Mouse (Mus musculus): ENCODE data around the gene Rsad1. TPM values are rescaled to one million over a fixed set of nuclear protein-coding genes. Genes with fewer than 3 reads are reported as not detected.

Rsad1 gene
- polyA plus RNA-seq, 1 experiment from 2014 or later, result 3.9 TPM

DNA sequence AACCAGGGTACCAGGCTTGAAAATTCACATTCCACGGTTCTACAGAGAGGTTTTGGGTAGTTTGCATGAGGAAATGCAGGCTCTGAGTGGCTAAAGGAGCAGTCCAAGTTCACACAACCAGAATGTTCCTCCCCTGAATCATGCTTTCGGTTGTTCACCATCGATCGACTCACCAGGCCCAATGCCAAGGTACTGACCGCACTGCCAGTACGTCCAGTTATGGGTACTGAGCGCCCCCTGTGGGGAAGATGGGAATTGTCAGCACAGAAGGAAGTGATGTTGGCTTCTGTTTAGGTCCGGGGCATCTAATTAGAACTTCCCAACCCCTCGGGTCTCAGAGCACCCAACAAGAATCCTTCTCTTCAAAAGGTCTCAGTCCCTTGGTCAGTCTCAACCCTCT, 5.1 kb downstream of the Rsad1 start:
- DNase-seq (ENCODE audit: low spot score) (no peak), ATAC-seq (replicated peaks; ENCODE audit: low FRiP score) (no peak)
- Histone ChIP-seq H3K36me3 (ENCODE audit: control insufficient read depth, insufficient read depth, low read length) (no peaks in the 10 kb centered on the region; the same call in 1 of the 2 replicates), H3K4me2 (0 out of 2 replicates have a peak overlapping the region, but pooled peaks have one; percentile 3), H3K27ac (ENCODE audit: low read depth, low read length) (no peak overlapping the region), H3K27me3 (replicated peaks; ENCODE audit: control insufficient read depth, insufficient read depth, low read length) (no peaks in the 10 kb centered on the region), H3K4me3 (ENCODE audit: low read depth, low read length) (no peak overlapping the region), H3K4me1 (replicated peaks; ENCODE audit: control insufficient read depth, insufficient read depth, low read length) (0 out of 2 replicates have a peak, but pooled peaks cover 3% of the 10 kb centered on the region), H3K9ac (ENCODE audit: low read depth, low read length) (no peak overlapping the region), H3K9me3 (ENCODE audit: control insufficient read depth, low read length) (no peaks in the 10 kb centered on the region)
- WGBS, result 45% methylated on average over 9 of the region's 9 CpGs

DNA sequence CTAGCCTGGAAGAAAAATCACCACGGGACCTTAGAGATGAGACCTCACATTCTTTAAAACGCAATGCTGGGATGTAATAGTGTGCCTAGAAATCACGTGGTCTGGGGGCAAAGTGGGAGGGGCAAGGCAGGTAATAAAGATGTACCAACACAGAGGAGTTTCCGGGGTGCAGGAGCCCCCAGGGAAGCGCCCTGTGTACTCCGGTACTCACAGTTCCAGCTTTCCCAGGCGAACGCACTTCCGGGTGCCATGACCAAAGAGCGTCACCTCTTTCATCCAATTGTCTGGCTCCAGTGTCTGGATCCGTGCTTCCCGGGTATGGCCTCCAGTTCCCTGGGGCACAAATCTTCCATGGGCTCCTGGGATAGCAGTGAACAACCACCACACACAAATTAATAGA, 5.7 kb downstream of the Rsad1 start:
- no peak overlapping the region for H3K27ac ChIP-seq (ENCODE audit: low read depth, low read length)
- ATAC-seq (replicated peaks; ENCODE audit: low FRiP score) (no peak), DNase-seq (ENCODE audit: low spot score) (no peak)
- no peaks in the 10 kb centered on the region for H3K27me3 ChIP-seq (replicated peaks; ENCODE audit: control insufficient read depth, insufficient read depth, low read length)
- H3K4me3 ChIP-seq (ENCODE audit: low read depth, low read length), result no peak overlapping the region
- H3K9me3 ChIP-seq (ENCODE audit: control insufficient read depth, low read length), result no peaks in the 10 kb centered on the region
- 86% methylated on average over 12 of the region's 12 CpGs for WGBS
- no peak overlapping the region for H3K9ac ChIP-seq (ENCODE audit: low read depth, low read length)
- no peaks in the 10 kb centered on the region; the same call in 1 of the 2 replicates for H3K36me3 ChIP-seq (ENCODE audit: control insufficient read depth, insufficient read depth, low read length)
- 0 out of 2 replicates have a peak, but pooled peaks cover 3% of the 10 kb centered on the region for H3K4me1 ChIP-seq (replicated peaks; ENCODE audit: control insufficient read depth, insufficient read depth, low read length)
- no peak overlapping the region for H3K4me2 ChIP-seq

DNA sequence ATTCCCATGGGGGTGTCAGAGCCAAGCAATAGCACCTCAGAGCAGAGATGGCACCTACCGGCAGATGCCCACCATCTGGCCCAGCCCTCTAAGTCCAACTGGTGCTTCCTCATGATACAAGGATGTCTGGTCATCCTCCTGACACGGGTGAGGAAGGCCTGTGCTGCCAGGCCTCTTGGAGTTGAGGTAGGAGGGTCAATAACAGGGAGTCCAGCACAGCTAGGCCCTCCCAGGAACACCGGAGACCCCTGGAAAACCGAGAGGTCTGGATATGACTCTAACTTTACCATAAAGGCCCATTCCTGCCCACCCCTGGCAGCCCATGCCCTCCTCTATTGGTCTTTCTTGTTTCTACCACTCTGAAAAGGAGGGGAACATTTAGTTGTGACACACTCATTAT, 6.7 kb downstream of the Rsad1 start:
- WGBS, result 85% methylated on average over 4 of the region's 4 CpGs

DNA sequence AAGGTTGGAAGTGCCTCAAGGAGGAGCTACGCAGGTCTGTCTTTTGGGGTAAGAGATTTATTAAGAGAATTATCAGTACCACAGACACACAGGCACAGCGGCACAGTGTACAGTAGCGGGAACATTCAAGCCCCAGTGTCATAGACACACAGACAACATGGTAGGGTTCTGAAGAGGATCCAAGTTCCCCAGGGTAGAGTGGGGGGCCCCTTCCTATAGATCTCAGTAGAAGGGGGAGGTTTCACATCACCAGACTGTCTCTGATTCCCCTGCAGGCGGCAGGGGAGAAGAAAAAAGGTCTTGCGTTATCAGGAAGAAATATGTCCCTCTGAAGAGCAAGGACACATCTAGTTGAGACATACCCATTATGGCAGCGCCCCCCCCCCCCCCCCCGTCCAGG, 9.3 kb downstream of the Rsad1 start:
- ATAC-seq (replicated peaks; ENCODE audit: low FRiP score) (no peak), DNase-seq (ENCODE audit: low spot score) (no peak)
- H3K36me3 ChIP-seq (ENCODE audit: control insufficient read depth, insufficient read depth, low read length), result no peaks in the 10 kb centered on the region; the same call in 1 of the 2 replicates
- H3K4me3 ChIP-seq (ENCODE audit: low read depth, low read length), result no peak overlapping the region
- no peak overlapping the region for H3K4me2 ChIP-seq
- no peaks in the 10 kb centered on the region for H3K27me3 ChIP-seq (replicated peaks; ENCODE audit: control insufficient read depth, insufficient read depth, low read length)
- H3K27ac ChIP-seq (ENCODE audit: low read depth, low read length), result no peak overlapping the region
- H3K9me3 ChIP-seq (ENCODE audit: control insufficient read depth, low read length), result no peaks in the 10 kb centered on the region
- H3K9ac ChIP-seq (ENCODE audit: low read depth, low read length), result no peak overlapping the region
- H3K4me1 ChIP-seq (replicated peaks; ENCODE audit: control insufficient read depth, insufficient read depth, low read length), result no peaks in the 10 kb centered on the region
- WGBS, result 83% methylated on average over 7 of the region's 7 CpGs

More for the DNA sequence above, 6.7 kb downstream of the Rsad1 start:
- Histone ChIP-seq H3K4me1 (replicated peaks; ENCODE audit: control insufficient read depth, insufficient read depth, low read length) (no peaks in the 10 kb centered on the region), H3K4me3 (ENCODE audit: low read depth, low read length) (no peak overlapping the region), H3K4me2 (no peak overlapping the region), H3K27ac (ENCODE audit: low read depth, low read length) (no peak overlapping the region), H3K36me3 (ENCODE audit: control insufficient read depth, insufficient read depth, low read length) (no peaks in the 10 kb centered on the region; the same call in 1 of the 2 replicates), H3K27me3 (replicated peaks; ENCODE audit: control insufficient read depth, insufficient read depth, low read length) (no peaks in the 10 kb centered on the region), H3K9me3 (ENCODE audit: control insufficient read depth, low read length) (no peaks in the 10 kb centered on the region), H3K9ac (ENCODE audit: low read depth, low read length) (no peak overlapping the region)
- ATAC-seq (replicated peaks; ENCODE audit: low FRiP score) (no peak), DNase-seq (ENCODE audit: low spot score) (no peak)

DNA sequence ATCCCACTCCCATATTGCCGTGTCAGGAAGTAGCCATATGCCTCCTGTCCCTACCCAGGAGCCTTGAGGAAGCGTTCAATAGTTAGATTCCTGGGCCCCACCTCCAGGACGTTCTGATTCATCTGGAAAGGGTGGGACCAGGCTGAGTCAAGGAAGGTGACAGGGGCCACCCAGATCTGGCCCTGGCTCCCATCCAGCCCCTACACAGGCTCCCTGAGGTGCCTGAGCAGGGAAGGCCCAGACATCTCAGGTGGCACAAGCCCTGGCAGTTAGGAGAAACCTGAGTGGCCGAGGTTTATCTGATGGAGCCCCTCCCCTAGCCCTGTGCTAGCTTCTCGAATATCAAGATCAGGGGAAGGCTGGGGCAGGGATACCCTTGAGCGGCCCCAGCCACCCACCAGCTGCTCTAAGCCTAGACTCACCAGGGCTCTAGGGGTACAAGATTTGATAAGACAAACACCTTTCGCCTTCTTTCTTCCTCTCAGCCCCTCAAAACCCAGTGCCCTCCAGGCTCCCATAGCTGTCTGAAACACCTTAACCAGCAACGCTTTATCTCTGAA, 10.2 kb downstream of the Rsad1 start:
- ATAC-seq (replicated peaks; ENCODE audit: low FRiP score), result no peak
- Histone ChIP-seq H3K4me2 (no peak overlapping the region), H3K4me3 (ENCODE audit: low read depth, low read length) (no peak overlapping the region), H3K27ac (ENCODE audit: low read depth, low read length) (no peak overlapping the region), H3K4me1 (replicated peaks; ENCODE audit: control insufficient read depth, insufficient read depth, low read length) (no peaks in the 10 kb centered on the region), H3K27me3 (replicated peaks; ENCODE audit: control insufficient read depth, insufficient read depth, low read length) (no peaks in the 10 kb centered on the region), H3K36me3 (ENCODE audit: control insufficient read depth, insufficient read depth, low read length) (no peaks in the 10 kb centered on the region; the same call in 1 of the 2 replicates), H3K9me3 (ENCODE audit: control insufficient read depth, low read length) (no peaks in the 10 kb centered on the region), H3K9ac (ENCODE audit: low read depth, low read length) (no peak overlapping the region)
- no peak for DNase-seq (ENCODE audit: low spot score)
- WGBS, result 57% methylated on average over 8 of the region's 8 CpGs

DNA sequence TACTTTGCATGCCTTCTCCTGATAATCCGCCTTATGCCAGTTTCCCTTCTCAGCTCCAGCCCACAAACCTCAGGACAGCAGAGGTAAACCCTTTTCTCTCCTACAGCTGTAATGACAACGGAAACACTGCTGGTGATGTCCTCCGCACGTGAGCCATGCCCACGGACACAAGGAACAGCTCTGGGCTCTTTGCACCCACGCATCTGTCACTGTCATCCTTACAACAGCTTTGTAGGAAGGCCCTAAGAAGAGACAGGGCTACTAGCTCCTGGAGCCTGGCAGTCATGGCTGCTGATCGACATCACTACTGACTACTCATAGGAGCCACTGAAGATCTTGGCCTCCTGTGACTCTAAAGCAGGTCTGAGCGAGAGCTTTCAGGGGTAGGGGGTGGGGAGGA, 15.9 kb downstream of the Rsad1 start:
- H3K9ac ChIP-seq (ENCODE audit: low read depth, low read length), result no peak overlapping the region
- H3K27ac ChIP-seq (ENCODE audit: low read depth, low read length), result no peak overlapping the region
- H3K36me3 ChIP-seq (ENCODE audit: control insufficient read depth, insufficient read depth, low read length), result no peaks in the 10 kb centered on the region
- no peak for DNase-seq (ENCODE audit: low spot score)
- no peaks in the 10 kb centered on the region for H3K4me1 ChIP-seq (replicated peaks; ENCODE audit: control insufficient read depth, insufficient read depth, low read length)
- no peaks in the 10 kb centered on the region for H3K27me3 ChIP-seq (replicated peaks; ENCODE audit: control insufficient read depth, insufficient read depth, low read length)
- no peak for ATAC-seq (replicated peaks; ENCODE audit: low FRiP score)
- H3K4me3 ChIP-seq (ENCODE audit: low read depth, low read length), result no peak overlapping the region
- H3K9me3 ChIP-seq (ENCODE audit: control insufficient read depth, low read length), result no peaks in the 10 kb centered on the region
- 69% methylated on average over 8 of the region's 8 CpGs for WGBS
- no peak overlapping the region for H3K4me2 ChIP-seq

DNA sequence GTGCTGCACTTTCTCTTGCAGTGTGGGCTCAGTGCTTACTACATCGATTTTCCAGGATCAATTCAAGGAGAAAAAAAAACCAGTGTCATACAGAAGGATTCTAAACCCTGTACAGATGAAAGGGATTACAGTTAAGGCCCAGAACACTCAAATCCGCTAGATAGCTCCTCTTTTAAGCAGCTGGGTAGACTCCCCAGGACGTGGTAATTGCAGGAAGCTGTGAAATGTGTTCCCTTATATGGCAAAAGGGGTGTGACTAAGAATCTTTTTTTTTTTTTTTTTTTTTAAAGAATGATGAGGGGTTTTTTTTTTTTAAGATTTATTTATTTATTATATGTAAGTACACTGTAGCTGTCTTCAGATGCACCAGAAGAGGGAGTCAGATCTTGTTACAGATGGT, 20.2 kb downstream of the Rsad1 start:
- ATAC-seq (replicated peaks; ENCODE audit: low FRiP score) (no peak), DNase-seq (ENCODE audit: low spot score) (no peak)
- Histone ChIP-seq H3K9ac (ENCODE audit: low read depth, low read length) (no peak overlapping the region), H3K27ac (ENCODE audit: low read depth, low read length) (no peak overlapping the region), H3K27me3 (replicated peaks; ENCODE audit: control insufficient read depth, insufficient read depth, low read length) (no peaks in the 10 kb centered on the region), H3K4me2 (no peak overlapping the region), H3K9me3 (ENCODE audit: control insufficient read depth, low read length) (no peaks in the 10 kb centered on the region), H3K36me3 (ENCODE audit: control insufficient read depth, insufficient read depth, low read length) (no peaks in the 10 kb centered on the region), H3K4me3 (ENCODE audit: low read depth, low read length) (no peak overlapping the region), H3K4me1 (replicated peaks; ENCODE audit: control insufficient read depth, insufficient read depth, low read length) (no peaks in the 10 kb centered on the region)
- WGBS, result 51% methylated on average over 3 of the region's 3 CpGs

DNA sequence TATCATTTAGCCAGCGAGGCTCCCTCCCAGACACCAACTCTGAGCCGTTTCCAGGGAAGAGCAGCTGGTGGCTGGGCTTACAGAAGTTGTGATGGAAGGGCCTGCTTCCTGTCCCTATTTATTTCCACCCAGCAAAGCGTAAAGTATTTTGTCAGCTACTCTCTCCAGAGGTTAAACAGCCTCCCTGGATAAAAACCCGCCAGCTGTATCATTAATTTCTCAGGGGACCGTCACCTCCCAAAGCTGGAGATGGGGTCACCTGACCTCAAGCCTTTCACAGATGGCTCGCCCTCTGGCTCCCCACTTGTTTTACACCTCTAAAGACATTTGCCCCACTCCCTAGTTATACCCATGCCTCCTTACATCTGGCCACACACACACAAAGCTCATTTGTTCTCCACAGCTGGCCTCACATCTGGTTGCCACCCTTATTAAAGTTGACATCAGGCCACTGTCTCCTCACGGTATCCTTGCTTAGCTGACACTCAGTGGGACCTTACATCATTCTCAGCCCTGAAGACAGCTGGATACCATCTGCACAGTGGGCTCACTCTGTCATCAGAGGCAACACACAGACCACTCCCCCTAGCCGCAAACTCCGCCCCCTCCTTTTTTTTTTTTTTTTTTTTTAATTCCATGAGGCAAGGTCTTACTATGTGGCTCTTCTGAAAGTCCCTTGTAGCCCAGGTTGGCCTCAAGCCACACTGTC, 22.7 kb downstream of the Rsad1 start:
- Histone ChIP-seq H3K27me3 (replicated peaks; ENCODE audit: control insufficient read depth, insufficient read depth, low read length) (no peaks in the 10 kb centered on the region), H3K9ac (ENCODE audit: low read depth, low read length) (no peak overlapping the region), H3K36me3 (ENCODE audit: control insufficient read depth, insufficient read depth, low read length) (no peaks in the 10 kb centered on the region), H3K4me3 (ENCODE audit: low read depth, low read length) (no peak overlapping the region), H3K27ac (ENCODE audit: low read depth, low read length) (no peak overlapping the region), H3K4me2 (no peak overlapping the region), H3K9me3 (ENCODE audit: control insufficient read depth, low read length) (no peaks in the 10 kb centered on the region), H3K4me1 (replicated peaks; ENCODE audit: control insufficient read depth, insufficient read depth, low read length) (no peaks in the 10 kb centered on the region)
- DNase-seq (ENCODE audit: low spot score) (no peak), ATAC-seq (replicated peaks; ENCODE audit: low FRiP score) (no peak; the same call in 1 of the 2 replicates)
- WGBS, result 60% methylated on average over 9 of the region's 9 CpGs

Measured in liver, embryonic 11.5 days (tissue).